Mouse (Mus musculus) MEL (cell line): ENCODE results near the gene Engase. TPM values are rescaled to one million over a fixed set of nuclear protein-coding genes. Genes with fewer than 3 reads are reported as not detected.

Experiments used
- DNase-seq: peaks from one replicate; pipeline ENCODE4 v3.0.0; 2011; ENCODE audit warnings: low read depth, low spot score
- H3K27ac ChIP-seq: 2 replicates; pipeline ENCODE4 v1.5.1; 2012; ENCODE audit warnings: low read depth, mild to moderate bottlenecking, control low read depth, low read length, moderate library complexity; ENCODE audit not compliant: control insufficient read depth
- H3K27me3 ChIP-seq, 2 experiments: fragments of 150-350 bp in 1 of 2; sonication (generic) in 1 of 2; 2 replicates each; pipeline ENCODE4 v1.6.1; 2012; ENCODE audit warnings: low read length in 2 of 2, mild to moderate bottlenecking in 2 of 2, improper control_type of control experiment in 1 of 2, moderate library complexity in 1 of 2; ENCODE audit not compliant: insufficient read depth in 2 of 2, control insufficient read depth in 1 of 2
- H3K36me3 ChIP-seq, 2 experiments: 2 replicates each; pipeline ENCODE4 v1.6.1; 2012 to 2014; ENCODE audit warnings: low read length in 2 of 2, improper control_type of control experiment in 1 of 2, inconsistent platforms in 1 of 2, mild to moderate bottlenecking in 1 of 2; ENCODE audit not compliant: insufficient read depth in 2 of 2, control insufficient read depth in 1 of 2
- H3K4me1 ChIP-seq, 2 experiments: fragments of 150-350 bp in 1 of 2; sonication (generic) in 1 of 2; 2 replicates each; pipeline ENCODE4 v1.6.1; 2012; ENCODE audit warnings: low read length in 2 of 2, improper control_type of control experiment in 1 of 2, mild to moderate bottlenecking in 1 of 2; ENCODE audit not compliant: insufficient read depth in 2 of 2, control insufficient read depth in 1 of 2
- H3K4me3 ChIP-seq, 2 experiments: fragments of 150-350 bp in 1 of 2; sonication (generic) in 1 of 2; 2 replicates each; pipeline ENCODE4 v1.5.1; 2012; ENCODE audit warnings: low read depth in 2 of 2, low read length in 2 of 2, mild to moderate bottlenecking in 2 of 2, moderate library complexity in 2 of 2, control low read depth in 1 of 2, improper control_type of control experiment in 1 of 2; ENCODE audit not compliant: control insufficient read depth in 1 of 2, insufficient read depth in 1 of 2
- H3K79me2 ChIP-seq: 2 replicates; pipeline ENCODE4 v1.6.1; 2012; ENCODE audit warnings: mild to moderate bottlenecking, low read length, moderate library complexity; ENCODE audit not compliant: control insufficient read depth, poor library complexity, insufficient read depth
- H3K9ac ChIP-seq: 2 replicates; pipeline ENCODE4 v1.6.1; 2012; ENCODE audit warnings: low read depth, mild to moderate bottlenecking, control low read depth, low read length, moderate library complexity; ENCODE audit not compliant: control insufficient read depth, poor library complexity, severe bottlenecking
- H3K9me3 ChIP-seq: fragments of 150-350 bp; sonication (generic); replicated peaks from 2 replicates; pipeline ENCODE4 v1.6.1; 2012; ENCODE audit warnings: mild to moderate bottlenecking, low read length, improper control_type of control experiment, moderate library complexity; ENCODE audit not compliant: insufficient read depth
- BHLHE40 ChIP-seq: IDR thresholded peaks from 2 replicates; pipeline ENCODE4 v1.6.1; 2012; ENCODE audit warnings: low read depth, mild to moderate bottlenecking, inconsistent platforms, low read length, improper control_type of control experiment, borderline replicate concordance
- CHD2 ChIP-seq: IDR thresholded peaks from 2 replicates; pipeline ENCODE4 v1.6.1; 2011; ENCODE audit warnings: low read length, improper control_type of control experiment
- CTCF ChIP-seq, 3 experiments: IDR thresholded peaks in 2 of 3; conservative IDR thresholded peaks in 1 of 3; 2 replicates each; pipeline ENCODE4 v1.5.1; 2011 to 2012; ENCODE audit warnings: low read length in 3 of 3, low read depth in 2 of 3, mild to moderate bottlenecking in 2 of 3, improper control_type of control experiment in 1 of 3, inconsistent platforms in 1 of 3, mixed read lengths in 1 of 3, moderate library complexity in 1 of 3; ENCODE audit not compliant: control insufficient read depth in 1 of 3, insufficient read depth in 1 of 3, poor library complexity in 1 of 3, severe bottlenecking in 1 of 3
- E2F4 ChIP-seq: IDR thresholded peaks from 2 replicates; pipeline ENCODE4 v1.6.1; 2011; ENCODE audit warnings: low read depth, low read length, improper control_type of control experiment, borderline replicate concordance
- ETS1 ChIP-seq: IDR thresholded peaks from 2 replicates; pipeline ENCODE4 v1.6.1; 2012; ENCODE audit warnings: low read depth, mild to moderate bottlenecking, inconsistent platforms, low read length, improper control_type of control experiment, moderate library complexity
- GATA1 ChIP-seq: IDR thresholded peaks from 2 replicates; pipeline ENCODE4 v1.6.1; 2011; ENCODE audit warnings: low read depth, low read length, improper control_type of control experiment
- HCFC1 ChIP-seq: IDR thresholded peaks from 2 replicates; pipeline ENCODE4 v1.6.1; 2012; ENCODE audit warnings: low read depth, mild to moderate bottlenecking, inconsistent platforms, low read length, improper control_type of control experiment, moderate library complexity
- MAFK ChIP-seq: IDR thresholded peaks from 2 replicates; pipeline ENCODE4 v1.6.1; 2011; ENCODE audit warnings: low read depth, mild to moderate bottlenecking, low read length, improper control_type of control experiment, borderline replicate concordance
- MAZ ChIP-seq: IDR thresholded peaks from 2 replicates; pipeline ENCODE4 v1.6.1; 2012; ENCODE audit warnings: low read depth, mild to moderate bottlenecking, inconsistent platforms, low read length, improper control_type of control experiment
- MEF2A ChIP-seq: IDR thresholded peaks from 2 replicates; pipeline ENCODE4 v1.6.1; 2014; ENCODE audit warnings: low read depth, mild to moderate bottlenecking, inconsistent platforms, low read length, improper control_type of control experiment; ENCODE audit not compliant: poor library complexity, insufficient replicate concordance, severe bottlenecking; ENCODE audit errors: extremely low read depth
- MYB ChIP-seq: IDR thresholded peaks from 2 replicates; pipeline ENCODE4 v1.6.1; 2011; ENCODE audit warnings: mild to moderate bottlenecking, low read depth, low read length, improper control_type of control experiment
- NELFE ChIP-seq: IDR thresholded peaks from 2 replicates; pipeline ENCODE4 v1.6.1; 2011; ENCODE audit warnings: low read depth, low read length, improper control_type of control experiment
- NRF1 ChIP-seq: IDR thresholded peaks from 2 replicates; pipeline ENCODE4 v1.6.1; 2014; ENCODE audit warnings: low read depth, mild to moderate bottlenecking, inconsistent platforms, low read length, improper control_type of control experiment, moderate library complexity; ENCODE audit not compliant: poor library complexity, insufficient read depth, severe bottlenecking
- POLR2AphosphoS2 ChIP-seq: IDR thresholded peaks from 2 replicates; pipeline ENCODE4 v1.6.1; 2011; ENCODE audit warnings: low read length, improper control_type of control experiment
- RAD21 ChIP-seq: IDR thresholded peaks from 2 replicates; pipeline ENCODE4 v1.6.1; 2011; ENCODE audit warnings: mild to moderate bottlenecking, low read depth, low read length, improper control_type of control experiment
- RCOR1 ChIP-seq: IDR thresholded peaks from 2 replicates; pipeline ENCODE4 v1.6.1; 2012; ENCODE audit warnings: low read depth, mild to moderate bottlenecking, inconsistent platforms, low read length, improper control_type of control experiment
- TCF12 ChIP-seq: IDR thresholded peaks from 2 replicates; pipeline ENCODE4 v1.6.1; 2014; ENCODE audit warnings: low read depth, mild to moderate bottlenecking, inconsistent platforms, low read length, improper control_type of control experiment, moderate library complexity
- UBTF ChIP-seq: IDR thresholded peaks from 2 replicates; pipeline ENCODE4 v1.6.1; 2012; ENCODE audit warnings: low read depth, mild to moderate bottlenecking, inconsistent platforms, low read length, improper control_type of control experiment, moderate library complexity, borderline replicate concordance; ENCODE audit not compliant: insufficient read depth
- USF1 ChIP-seq: IDR thresholded peaks from 2 replicates; pipeline ENCODE4 v1.6.1; 2014; ENCODE audit warnings: low read depth, mild to moderate bottlenecking, inconsistent platforms, low read length, improper control_type of control experiment, moderate library complexity
- ZMIZ1 ChIP-seq: IDR thresholded peaks from 2 replicates; pipeline ENCODE4 v1.6.1; 2012; ENCODE audit warnings: low read depth, mild to moderate bottlenecking, inconsistent platforms, low read length, improper control_type of control experiment, moderate library complexity
- ZNF384 ChIP-seq: IDR thresholded peaks from 2 replicates; pipeline ENCODE4 v1.6.1; 2012; ENCODE audit warnings: low read depth, mild to moderate bottlenecking, inconsistent platforms, low read length, improper control_type of control experiment
- polyA plus RNA-seq, 2 experiments: library from polyadenylated mRNA; stranded (reverse) in 1 of 2; unstranded in 1 of 2; fragments of >175 nt in 1 of 2; fragments of >200 nt in 1 of 2; gene quantifications; 2 replicates each; pipeline versions ENCODE4 v1.2.1 to v1.2.4; 2012; ENCODE audit warnings: low replicate concordance in 2 of 2, low read depth in 1 of 2; ENCODE audit not compliant: insufficient read length in 2 of 2, insufficient read depth in 1 of 2, missing spikeins in 1 of 2
- total RNA-seq: library from RNA; depleted of rRNA; stranded (reverse); fragments of 300-350 nt; gene quantifications from 2 replicates; pipeline ENCODE4 v1.2.3, GENCODE M21; 2012

Gene Engase
- total and polyA plus RNA-seq, 3 experiments, result 15.3 to 23.5 TPM; not detected in 1

DNA sequence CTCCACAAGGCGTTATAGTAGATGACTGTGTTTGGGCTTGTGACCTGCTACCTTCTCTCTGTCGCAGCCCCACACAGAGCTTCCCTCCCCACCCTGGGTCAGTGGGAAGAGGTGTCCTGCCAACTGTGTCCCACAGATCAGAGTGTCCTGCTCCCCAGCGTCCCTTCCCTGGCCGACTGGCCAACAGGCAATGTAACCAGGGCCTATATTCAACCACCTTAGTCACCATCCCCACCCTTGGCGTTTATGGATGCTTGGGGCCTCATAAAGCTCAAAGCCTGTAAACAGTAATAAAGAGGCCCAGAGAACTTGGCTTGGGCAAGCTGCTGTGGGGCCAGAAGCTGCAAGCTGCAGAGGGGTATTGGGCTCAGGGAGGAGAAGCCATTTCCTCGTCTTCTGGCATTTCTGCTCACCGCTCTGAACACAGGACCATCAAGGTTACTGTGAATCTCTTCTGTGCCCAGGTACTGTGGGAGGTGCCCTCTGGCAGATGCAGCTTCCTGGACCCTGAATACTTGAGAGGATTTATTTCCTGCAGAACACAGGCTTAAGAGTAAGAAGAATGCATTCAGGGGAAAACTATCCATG is 1.0 kb upstream of the Engase start:
- no peak overlapping the region for H3K9ac ChIP-seq
- H3K4me1 ChIP-seq, result peaks cover 21 to 44% of the 10 kb centered on the region in 2 experiments
- no peaks in the 10 kb centered on the region for H3K27me3 ChIP-seq
- H3K27ac ChIP-seq, result no peak overlapping the region
- H3K36me3 ChIP-seq, result peaks cover 0 to 28% of the 10 kb centered on the region in 2 experiments; a peak in 2 of 4 replicates
- no peak for TF ChIP-seq CTCF (IDR thresholded peaks at IDR 0.05 in 2 of 3, conservative IDR thresholded peaks at IDR 0.05 in 1 of 3; ENCODE audit: control insufficient read depth in 1 of 3, insufficient read depth in 1 of 3, low read depth in 2 of 3, low read length in 3 of 3, poor library complexity in 1 of 3, severe bottlenecking in 1 of 3)
- TF ChIP-seq E2F4, result no peak
- no peak for TF ChIP-seq MAZ
- no peak for TF ChIP-seq CHD2
- no peak for TF ChIP-seq UBTF
- no peak for TF ChIP-seq RCOR1
- TF ChIP-seq TCF12, result no peak
- no peak for TF ChIP-seq BHLHE40
- TF ChIP-seq ETS1, result no peak
- TF ChIP-seq MEF2A, result no peak
- no peak for TF ChIP-seq NELFE
- TF ChIP-seq POLR2AphosphoS2, result no peak
- no peak for TF ChIP-seq RAD21
- TF ChIP-seq MAFK, result no peak
- no peak for TF ChIP-seq GATA1
- TF ChIP-seq HCFC1, result no peak
- TF ChIP-seq USF1, result no peak
- no peak for TF ChIP-seq ZNF384
- 0 out of 2 replicates have a peak, but pooled peaks cover 4% of the 10 kb centered on the region for H3K79me2 ChIP-seq
- DNase-seq, result no peak
- no peaks in the 10 kb centered on the region for H3K9me3 ChIP-seq
- H3K4me3 ChIP-seq, result no peak overlapping the region

DNA sequence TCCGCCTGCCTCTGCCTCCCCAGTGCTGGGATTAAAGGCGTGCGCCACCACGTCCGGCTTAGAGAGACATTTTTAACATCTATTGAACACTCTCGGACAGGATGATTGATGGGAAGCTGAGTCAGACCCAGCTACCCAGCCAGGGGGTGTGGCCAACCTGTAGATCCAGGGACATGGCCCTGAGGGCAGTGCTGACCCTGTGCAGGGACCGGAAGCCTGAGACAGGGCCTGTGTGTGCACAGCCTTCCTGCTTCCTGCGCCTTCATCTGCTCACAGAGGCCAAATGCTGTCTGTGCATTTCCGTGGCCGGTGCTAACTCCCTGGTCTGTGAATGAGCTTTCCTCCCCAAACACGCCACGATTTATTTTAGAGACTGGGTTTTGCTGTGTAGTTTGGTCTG is 3.1 kb downstream of the Engase start:
- H3K9ac ChIP-seq, result no peak overlapping the region
- H3K79me2 ChIP-seq, result 0 out of 2 replicates have a peak, but pooled peaks cover 4% of the 10 kb centered on the region
- TF ChIP-seq ZNF384 (no peak), RCOR1 (no peak), MYB (no peak), USF1 (no peak), GATA1 (no peak), E2F4 (no peak), NELFE (no peak), TCF12 (no peak), RAD21 (no peak), NRF1 (no peak), ZMIZ1 (no peak), MEF2A (no peak)
- H3K4me1 ChIP-seq, result peaks cover 5 to 15% of the 10 kb centered on the region in 2 experiments
- H3K27ac ChIP-seq, result no peak overlapping the region
- H3K4me3 ChIP-seq, result no peak overlapping the region
- DNase-seq, result no peak
- no peaks in the 10 kb centered on the region for H3K9me3 ChIP-seq
- H3K36me3 ChIP-seq, result peaks cover 1 to 7% of the 10 kb centered on the region in 2 experiments; a peak in 2 of 4 replicates
- no peaks in the 10 kb centered on the region for H3K27me3 ChIP-seq
